Mouse (Mus musculus) ES-Bruce4 (cell line): Measurements from ENCODE around the gene Marf1. TPM values are rescaled to one million over a fixed set of nuclear protein-coding genes. Genes with fewer than 3 reads are reported as not detected.

Experiments used
- H3K27ac ChIP-seq: 2 replicates; pipeline ENCODE4 v1.5.1; 2012; ENCODE audit warnings: low read length, inconsistent platforms; ENCODE audit not compliant: insufficient read depth
- H3K27me3 ChIP-seq: 2 replicates; pipeline ENCODE4 v1.6.1; 2012; ENCODE audit warnings: mild to moderate bottlenecking, low read length, inconsistent platforms; ENCODE audit not compliant: control insufficient read depth, poor library complexity, insufficient read depth, severe bottlenecking
- H3K36me3 ChIP-seq: 2 replicates; pipeline ENCODE4 v1.6.1; 2012; ENCODE audit warnings: inconsistent platforms, mild to moderate bottlenecking, low read length, moderate library complexity; ENCODE audit not compliant: control insufficient read depth, poor library complexity, insufficient read depth, severe bottlenecking
- H3K4me1 ChIP-seq: one replicate; pipeline ENCODE4 v1.8.1; 2011; ENCODE audit warnings: low read length; ENCODE audit not compliant: control insufficient read depth, insufficient read depth
- H3K4me3 ChIP-seq: 2 replicates; pipeline ENCODE4 v1.5.1; 2011; ENCODE audit warnings: low read depth, mild to moderate bottlenecking, low read length
- H3K9ac ChIP-seq: 2 replicates; pipeline ENCODE4 v1.6.1; 2012; ENCODE audit warnings: low read depth, mild to moderate bottlenecking, inconsistent platforms; ENCODE audit not compliant: poor library complexity, severe bottlenecking
- H3K9me3 ChIP-seq: replicated peaks from 2 replicates; pipeline ENCODE4 v1.6.1; 2012; ENCODE audit warnings: mild to moderate bottlenecking, low read length, inconsistent platforms; ENCODE audit not compliant: control insufficient read depth, poor library complexity, insufficient read depth, severe bottlenecking
- CTCF ChIP-seq: IDR thresholded peaks from one replicate; pipeline ENCODE4 v1.8.1; 2011; ENCODE audit warnings: low read depth, low read length
- EP300 ChIP-seq: IDR thresholded peaks from 2 replicates; pipeline ENCODE4 v1.6.1; 2011; ENCODE audit warnings: low read depth, low read length; ENCODE audit not compliant: insufficient read depth
- POLR2A ChIP-seq: IDR thresholded peaks from one replicate; pipeline ENCODE4 v1.8.1; 2011; ENCODE audit warnings: low read length; ENCODE audit not compliant: insufficient read depth
- polyA plus RNA-seq: library from polyadenylated mRNA; stranded (reverse); fragments of >200 nt; gene quantifications from 2 replicates; pipeline ENCODE4 v1.2.4, GENCODE M21; 2011; ENCODE audit warnings: low read depth; ENCODE audit not compliant: missing spikeins, insufficient read depth, insufficient read length

The Marf1 gene
- polyA plus RNA-seq, 1 experiment: 72.3 TPM

DNA sequence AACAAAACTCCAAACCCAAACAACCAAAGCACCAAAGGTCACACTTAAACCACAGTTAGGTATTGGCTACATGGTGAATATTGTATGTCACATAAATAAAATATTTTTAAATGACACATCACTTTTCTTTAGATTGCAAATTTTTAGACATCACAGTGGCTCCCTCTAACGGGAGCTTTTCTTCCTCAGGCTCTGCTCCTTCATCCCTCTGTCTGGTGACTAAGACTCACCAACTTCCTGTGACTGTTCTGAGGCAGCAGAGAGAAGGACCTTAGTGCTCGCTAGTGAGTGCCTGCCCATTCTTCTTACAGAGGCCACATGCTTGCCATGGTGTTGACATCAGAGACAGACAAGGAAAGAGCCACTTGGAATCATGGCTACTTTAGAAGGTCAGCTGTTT lies 51.0 kb downstream of the Marf1 start:
- H3K27me3 ChIP-seq: no peaks in the 10 kb centered on the region
- H3K27ac ChIP-seq: no peak overlapping the region

DNA sequence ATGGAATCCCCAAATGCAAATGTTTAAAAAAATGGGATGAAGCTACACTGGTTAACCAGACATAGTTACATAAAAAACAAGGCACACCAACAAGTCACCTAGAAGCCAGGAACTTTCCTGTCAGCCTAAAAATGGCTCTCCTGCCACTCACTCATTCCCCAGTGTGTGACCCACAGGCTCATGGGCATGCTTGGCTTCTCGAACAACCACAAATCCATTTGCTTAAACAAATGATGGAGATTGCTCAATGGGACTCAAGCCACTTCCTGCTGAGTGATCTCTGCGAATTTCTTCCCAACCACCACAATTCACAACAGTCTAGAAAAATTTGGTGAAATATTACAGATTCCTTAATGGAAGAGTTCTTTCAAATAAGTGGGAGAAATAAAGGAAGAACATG lies 52.2 kb downstream of the Marf1 start:
- Histone ChIP-seq H3K9ac (no peak overlapping the region), H3K4me3 (no peak overlapping the region), H3K27me3 (no peaks in the 10 kb centered on the region), H3K27ac (no peak overlapping the region), H3K36me3 (peaks cover 40% of the 10 kb centered on the region), H3K9me3 (peaks cover 15% of the 10 kb centered on the region), H3K4me1 (no peaks in the 10 kb centered on the region)
- TF ChIP-seq CTCF (no peak), EP300 (no peak), POLR2A (no peak)

More for the DNA sequence above, 51.0 kb downstream of the Marf1 start:
- Histone ChIP-seq H3K9ac (no peak overlapping the region), H3K9me3 (peaks cover 15% of the 10 kb centered on the region), H3K36me3 (peaks cover 41% of the 10 kb centered on the region), H3K4me1 (no peaks in the 10 kb centered on the region), H3K4me3 (no peak overlapping the region)
- TF ChIP-seq POLR2A (no peak), CTCF (no peak), EP300 (no peak)

DNA sequence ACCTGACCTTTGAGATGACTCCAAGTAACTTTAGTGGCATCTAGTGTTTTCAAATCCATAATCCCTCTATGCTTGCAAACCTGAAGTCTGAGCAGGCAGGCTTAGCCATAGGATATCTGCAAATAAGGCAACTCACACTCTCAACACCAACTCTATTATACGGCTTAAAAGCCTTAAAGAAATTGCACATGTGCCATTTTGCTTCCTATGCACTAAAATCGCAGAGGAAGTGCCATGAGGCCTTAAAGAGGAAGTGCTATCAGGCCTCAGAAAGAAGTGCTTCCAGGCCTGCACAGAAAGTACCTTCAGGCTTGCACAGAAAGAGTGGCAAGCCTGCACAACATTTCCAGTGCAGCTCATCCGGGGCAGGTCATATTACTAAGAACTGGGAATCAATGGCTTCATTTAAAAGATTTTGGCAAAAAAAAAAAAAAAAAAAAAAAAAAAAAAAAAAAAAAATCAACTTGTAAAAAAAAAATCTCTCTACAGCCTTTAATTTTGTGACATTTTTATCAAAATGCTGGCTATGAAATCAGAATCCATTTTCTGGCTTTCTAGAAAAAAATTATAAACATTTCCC lies 53.4 kb downstream of the Marf1 start:
- Histone ChIP-seq H3K36me3 (peaks cover 34% of the 10 kb centered on the region), H3K27me3 (no peaks in the 10 kb centered on the region), H3K4me1 (no peaks in the 10 kb centered on the region), H3K4me3 (no peak overlapping the region), H3K27ac (no peak overlapping the region), H3K9ac (no peak overlapping the region), H3K9me3 (peaks cover 13% of the 10 kb centered on the region)
- TF ChIP-seq EP300 (no peak), POLR2A (no peak), CTCF (no peak)

DNA sequence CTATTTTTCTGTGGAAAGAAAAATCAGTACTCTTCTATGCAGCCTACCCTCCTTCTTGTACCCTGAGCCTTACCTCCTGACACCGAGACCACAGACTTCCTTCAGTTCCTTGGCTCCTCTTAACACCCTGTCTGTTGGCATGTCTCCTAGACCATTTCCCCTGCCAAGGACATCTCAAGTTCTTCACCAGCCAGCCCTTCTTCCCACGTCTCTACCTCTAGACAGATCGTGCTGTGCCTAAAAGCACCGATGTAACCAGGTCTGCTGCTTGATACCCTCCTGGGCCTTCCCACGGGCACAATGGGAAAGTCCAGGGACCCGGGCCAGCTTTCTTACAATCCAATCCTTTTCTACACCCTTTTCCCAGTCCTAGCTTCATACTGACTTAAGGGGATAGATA lies 57.3 kb downstream of the Marf1 start:
- TF ChIP-seq CTCF (no peak), EP300 (no peak), POLR2A (no peak)
- H3K27ac ChIP-seq: no peak overlapping the region
- H3K36me3 ChIP-seq: peaks cover 10% of the 10 kb centered on the region
- no peaks in the 10 kb centered on the region for H3K27me3 ChIP-seq
- H3K4me3 ChIP-seq: no peak overlapping the region
- no peak overlapping the region for H3K9ac ChIP-seq
- H3K4me1 ChIP-seq: no peaks in the 10 kb centered on the region
- H3K9me3 ChIP-seq: no peaks in the 10 kb centered on the region

DNA sequence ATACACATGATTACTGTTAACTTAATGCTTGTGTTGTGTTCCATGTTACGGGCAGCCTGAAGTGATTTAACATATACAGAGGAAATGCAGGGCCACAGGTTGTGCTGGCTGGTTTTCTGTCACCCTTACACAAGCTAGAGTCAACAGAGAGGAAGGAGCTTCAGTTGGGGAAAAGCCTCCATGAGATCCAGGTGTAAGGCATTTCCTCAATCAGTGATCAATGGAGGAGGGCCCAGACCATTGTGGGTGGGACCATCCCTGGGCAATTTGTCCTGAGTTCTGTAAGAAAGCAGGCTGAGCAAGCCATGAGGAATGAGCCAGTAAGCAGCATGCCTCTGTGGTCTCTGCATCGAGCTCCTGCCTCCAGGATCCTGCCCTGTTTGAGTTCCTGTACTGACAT lies 71.4 kb downstream of the Marf1 start:
- Histone ChIP-seq H3K9me3 (no peaks in the 10 kb centered on the region), H3K4me1 (no peaks in the 10 kb centered on the region), H3K36me3 (no peaks in the 10 kb centered on the region), H3K27me3 (no peaks in the 10 kb centered on the region), H3K27ac (no peak overlapping the region), H3K4me3 (no peak overlapping the region), H3K9ac (no peak overlapping the region)
- TF ChIP-seq POLR2A (no peak), EP300 (no peak), CTCF (no peak)

DNA sequence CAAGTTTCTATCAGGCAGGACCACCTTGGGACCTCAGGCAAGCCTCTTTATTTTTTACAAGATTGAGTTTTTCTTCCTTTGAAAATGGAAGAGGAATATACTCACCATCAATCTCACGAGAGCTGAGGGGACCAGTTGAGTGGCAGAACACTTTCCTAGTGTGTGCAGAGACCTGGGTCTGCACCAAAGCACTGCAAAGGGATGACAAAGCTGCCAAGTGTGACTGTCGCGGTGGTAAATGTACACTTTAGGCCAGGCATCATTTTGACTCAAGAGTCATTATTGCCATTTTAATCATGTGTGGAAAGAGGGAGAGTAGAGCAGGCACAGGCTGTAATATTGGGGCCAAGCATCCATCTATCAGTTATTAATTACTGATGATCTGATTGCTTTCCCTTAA lies 73.9 kb downstream of the Marf1 start:
- H3K9ac ChIP-seq: no peak overlapping the region
- no peak overlapping the region for H3K27ac ChIP-seq
- TF ChIP-seq POLR2A (no peak), EP300 (no peak), CTCF (no peak)
- H3K4me3 ChIP-seq: no peak overlapping the region
- no peaks in the 10 kb centered on the region for H3K36me3 ChIP-seq
- no peaks in the 10 kb centered on the region for H3K4me1 ChIP-seq
- no peaks in the 10 kb centered on the region for H3K9me3 ChIP-seq
- no peaks in the 10 kb centered on the region for H3K27me3 ChIP-seq
